In the genomic region with DNA sequence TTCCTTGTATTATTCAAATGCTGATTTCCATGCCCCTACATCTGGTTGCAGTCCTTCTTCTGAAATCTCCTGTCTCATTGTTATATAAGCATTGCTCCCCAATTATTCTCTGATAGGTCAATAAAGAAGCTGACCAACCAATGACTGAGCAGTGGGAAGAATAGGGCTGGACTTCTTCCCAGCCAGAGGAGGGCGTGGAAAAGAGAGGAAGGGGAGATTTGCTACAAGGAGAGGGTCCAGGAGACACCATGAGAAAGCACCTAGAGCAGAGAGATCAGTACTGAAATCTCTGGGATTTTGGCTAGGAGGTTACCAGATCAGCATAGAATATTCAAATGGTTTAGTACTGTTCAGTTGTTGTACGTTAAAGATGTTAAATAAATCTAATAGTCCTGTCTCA, we compare ENCODE assay signal across 18 mouse cellular contexts.
"Had no signal": no experiment of that assay in that cellular context is flagged by ENCODE, and none has a peak within 500 bp of the region (broad histone marks: within the 10 kb centered on the region; RNA-seq: fewer than 3 reads in every experiment).

No protein-coding gene starts in this region.

- H3K4me2 ChIP-seq: limb, embryonic 12.5 days; limb, embryonic 15.5 days; liver, embryonic 11.5 days; lung, embryonic 14.5 days; neural tube, embryonic 13.5 days; stomach, embryonic 15.5 days had no signal

- H3K27me3 ChIP-seq: limb, embryonic 12.5 days; limb, embryonic 15.5 days; neural tube, embryonic 13.5 days; stomach, embryonic 15.5 days had no signal

- H3K36me3 ChIP-seq: limb, embryonic 12.5 days; limb, embryonic 15.5 days; neural tube, embryonic 13.5 days; stomach, embryonic 15.5 days had no signal

- H3K9me3 ChIP-seq: limb, embryonic 12.5 days; limb, embryonic 15.5 days; neural tube, embryonic 13.5 days; stomach, embryonic 15.5 days had no signal

- H3K4me3 ChIP-seq: limb, embryonic 12.5 days; limb, embryonic 15.5 days; myocyte; neural tube, embryonic 13.5 days; stomach, embryonic 15.5 days had no signal

- H3K9ac ChIP-seq: limb, embryonic 12.5 days; limb, embryonic 15.5 days; liver, embryonic 14.5 days; liver, postnatal 0 days; lung, embryonic 14.5 days; neural tube, embryonic 13.5 days; stomach, embryonic 15.5 days had no signal

- H3K27ac ChIP-seq: limb, embryonic 12.5 days; limb, embryonic 15.5 days; liver, embryonic 14.5 days; macrophage; neural tube, embryonic 13.5 days; stomach, embryonic 15.5 days had no signal

- DNase-seq: kidney, adult 9 months; kidney, postnatal 14 days; kidney, postnatal 4 days; liver, postnatal 0 days; lung, embryonic 14.5 days; retina, postnatal 1 day; right cerebral cortex, postnatal 25 days; spleen, adult 18-20 months; thymus, postnatal 25 days had no signal

- H3K4me1 ChIP-seq: limb, embryonic 12.5 days; limb, embryonic 15.5 days; neural tube, embryonic 13.5 days; stomach, embryonic 15.5 days had no signal

- ATAC-seq: liver, postnatal 0 days; lung, postnatal 0 days had no signal
